Mouse (Mus musculus) thymus, adult 2 months (tissue): ENCODE data around the gene Foxo1.

Source experiments
- CTCF ChIP-seq: fragments of 200-500 bp; IDR thresholded peaks from 2 replicates; pipeline ENCODE4 v1.5.1; 2012; ENCODE audit warnings: mild to moderate bottlenecking, control low read depth, low read length, moderate library complexity, borderline replicate concordance; ENCODE audit not compliant: control insufficient read depth, poor library complexity, insufficient read depth; ENCODE audit errors: extremely low read depth
- POLR2A ChIP-seq: fragments of 200-500 bp; IDR thresholded peaks from 2 replicates; pipeline ENCODE4 v1.6.1; 2012; ENCODE audit warnings: mild to moderate bottlenecking, low read length, control low read depth, moderate library complexity; ENCODE audit not compliant: control insufficient read depth, poor library complexity, insufficient read depth; ENCODE audit errors: extremely low read depth

DNA sequence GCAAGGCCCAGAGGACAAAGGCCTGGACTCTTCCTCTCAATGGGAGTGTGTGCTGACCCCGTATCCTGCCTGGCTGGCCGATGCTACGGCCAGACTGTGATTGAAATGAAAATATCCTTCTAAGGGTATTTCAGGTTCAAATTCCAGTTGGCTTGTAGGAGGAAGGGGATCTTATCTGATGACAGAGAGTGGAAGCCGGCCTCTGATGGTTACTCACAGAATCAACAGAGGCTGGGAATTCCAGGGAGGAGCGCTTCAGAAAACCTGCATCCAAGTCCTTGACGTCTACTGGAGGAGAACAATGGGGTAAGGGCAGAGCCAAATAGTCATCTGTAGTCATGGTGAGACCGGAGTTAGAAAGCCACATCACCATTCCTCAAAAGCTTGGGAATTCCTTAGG is 115.2 kb downstream of the Foxo1 start:
- TF ChIP-seq CTCF (no peak), POLR2A (no peak)
